Mouse (Mus musculus) liver, embryonic 14 days (tissue): ENCODE data around the gene Pls3. TPM values are rescaled to one million over a fixed set of nuclear protein-coding genes. Genes with fewer than 3 reads are reported as not detected.

Source experiments
- polyA plus RNA-seq: library from polyadenylated mRNA; depleted of rRNA; stranded (reverse); fragments of >200 nt; gene quantifications from 2 replicates; pipeline ENCODE4 v1.2.3, GENCODE M21; 2012; rRNA removed

Pls3 gene
- 3.4 and 3.9 TPM in 2 replicates for polyA plus RNA-seq

GRCm38 (mm10) chrX:75874332-75875291, at the start of gene Pls3:
Gene Pls3 (minus strand): TSS chrX:75875182.

